Mouse (Mus musculus) erythroblast, embryonic 14.5 days (primary cell): ENCODE results near the gene Vamp8. TPM values are rescaled to one million over a fixed set of nuclear protein-coding genes. Genes with fewer than 3 reads are reported as not detected.

Source experiments
- H3K27me3 ChIP-seq: 2 replicates; pipeline ENCODE4 v1.6.1; 2012; ENCODE audit warnings: inconsistent platforms; ENCODE audit not compliant: control insufficient read depth
- H3K36me3 ChIP-seq: 2 replicates; pipeline ENCODE4 v1.6.1; 2012; ENCODE audit warnings: mild to moderate bottlenecking, inconsistent platforms; ENCODE audit not compliant: control insufficient read depth
- H3K4me1 ChIP-seq: 2 replicates; pipeline ENCODE4 v1.6.1; 2012; ENCODE audit warnings: inconsistent platforms; ENCODE audit not compliant: control insufficient read depth
- H3K4me3 ChIP-seq: replicated peaks from 2 replicates; pipeline ENCODE3; 2012; ENCODE audit warnings: moderate library complexity, mild to moderate bottlenecking, inconsistent platforms
- H3K9me3 ChIP-seq: 2 replicates; pipeline ENCODE4 v1.6.1; 2012; ENCODE audit warnings: low read length, inconsistent platforms, mixed read lengths; ENCODE audit not compliant: control insufficient read depth
- GATA1 ChIP-seq: IDR thresholded peaks from 2 replicates; pipeline ENCODE4 v1.6.1; 2012; ENCODE audit warnings: low read length, inconsistent platforms, mixed read lengths
- TAL1 ChIP-seq: IDR thresholded peaks from 3 replicates; pipeline ENCODE4 v1.6.1; 2012; ENCODE audit warnings: low read length, inconsistent platforms, mixed read lengths
- polyA plus RNA-seq: library from polyadenylated mRNA; stranded (reverse); fragments of >175 nt; gene quantifications from 2 replicates; pipeline ENCODE4 v1.2.3, GENCODE M21; 2012

The Vamp8 gene
- polyA plus RNA-seq, 1 experiment: 22.8 TPM

GRCm38 (mm10) chr6:72340481-72340880, 50.0 kb downstream of the Vamp8 start:
- H3K9me3 ChIP-seq: no peaks in the 10 kb centered on the region
- H3K36me3 ChIP-seq: peaks cover 80% of the 10 kb centered on the region
- H3K4me1 ChIP-seq: peaks cover 40% of the 10 kb centered on the region
- H3K4me3 ChIP-seq: no peak overlapping the region
- no peaks in the 10 kb centered on the region for H3K27me3 ChIP-seq
- TF ChIP-seq TAL1 (no peak), GATA1 (no peak)

Other genes with a start within 250 kb of the Vamp8 start
- gene Atoh8, start 155.1 kb downstream of the Vamp8 start, polyA plus RNA-seq: 0.05 TPM in 1 of 2 replicates, not detected in the other
- not detected in 2 replicates for gene Sftpb, start 86.1 kb downstream of the Vamp8 start, polyA plus RNA-seq
- 2.5 and 3.5 TPM in 2 replicates for gene Usp39, start 45.5 kb downstream of the Vamp8 start, polyA plus RNA-seq
- 0.74 and 1.3 TPM in 2 replicates for gene 0610030E20Rik, start 43.4 kb downstream of the Vamp8 start, polyA plus RNA-seq
- gene Tmem150a, start 35.3 kb downstream of the Vamp8 start, polyA plus RNA-seq: 0.32 and 0.44 TPM in 2 replicates
- gene Rnf181, start 23.7 kb downstream of the Vamp8 start, polyA plus RNA-seq: 14.4 and 15.6 TPM in 2 replicates
- 6.0 and 6.1 TPM in 2 replicates for gene Vamp5, start 10.2 kb downstream of the Vamp8 start, polyA plus RNA-seq
- 0.08 and 0.09 TPM in 2 replicates for gene Ggcx, start 23.6 kb upstream of the Vamp8 start, polyA plus RNA-seq
- gene Mat2a, start 48.9 kb upstream of the Vamp8 start, polyA plus RNA-seq: 1.7 and 2.0 TPM in 2 replicates
- gene Sh2d6, start 131.0 kb upstream of the Vamp8 start, polyA plus RNA-seq: not detected in 2 replicates
- 0.48 and 0.77 TPM in 2 replicates for gene Capg, start 153.7 kb upstream of the Vamp8 start, polyA plus RNA-seq
- 0.15 and 0.20 TPM in 2 replicates for gene Elmod3, start 207.7 kb upstream of the Vamp8 start, polyA plus RNA-seq
- 0.06 and 0.25 TPM in 2 replicates for gene Retsat, start 207.8 kb upstream of the Vamp8 start, polyA plus RNA-seq
- gene Tgoln1, start 226.3 kb upstream of the Vamp8 start, polyA plus RNA-seq: 0.10 and 0.11 TPM in 2 replicates